Mouse (Mus musculus): Measurements from ENCODE around the gene Cmtm8.

GRCm38 (mm10) chr9:114789557-114789956, 54.4 kb downstream of the Cmtm8 start:
- TF ChIP-seq GATA1 (IDR thresholded peaks at IDR 0.05; ENCODE audit: low read length) (no peak), TAL1 (IDR thresholded peaks at IDR 0.05; ENCODE audit: low read length) (no peak)

Data from erythroblast, embryonic 14.5 days (primary cell).